Mouse (Mus musculus) stomach, postnatal 0 days (tissue): ENCODE results near the gene Tex14. TPM values are rescaled to one million over a fixed set of nuclear protein-coding genes. Genes with fewer than 3 reads are reported as not detected.

Experiments used
- ATAC-seq: fragments of 200-750 bp; cut with Nextera tagmentation; 2 replicates; pipeline ENCODE4 v1.8.0; 2017; ENCODE audit not compliant: low FRiP score, low TSS enrichment
- DNase-seq: peaks from one replicate; pipeline ENCODE4 v3.0.0-alpha.2; 2016; ENCODE audit warnings: low spot score
- H3K27ac ChIP-seq: fragments of 300-500 bp; sonication (generic); replicated peaks from 2 replicates; pipeline ENCODE4 v1.5.1; 2014; ENCODE audit warnings: mild to moderate bottlenecking, control low read depth
- H3K27me3 ChIP-seq: fragments of 300-500 bp; sonication (generic); 2 replicates; pipeline ENCODE4 v1.6.1; 2014; ENCODE audit warnings: low read length; ENCODE audit not compliant: control insufficient read depth, insufficient read depth
- H3K36me3 ChIP-seq: fragments of 300-500 bp; sonication (generic); 2 replicates; pipeline ENCODE4 v1.6.1; 2014; ENCODE audit warnings: low read length, mixed read lengths; ENCODE audit not compliant: control insufficient read depth, insufficient read depth
- H3K4me1 ChIP-seq: fragments of 300-500 bp; sonication (generic); replicated peaks from 2 replicates; pipeline ENCODE4 v1.6.1; 2014; ENCODE audit warnings: antibody characterized with exemption; ENCODE audit not compliant: control insufficient read depth, insufficient read depth
- H3K4me2 ChIP-seq: fragments of 300-500 bp; sonication (generic); replicated peaks from 2 replicates; pipeline ENCODE4 v1.6.1; 2014; ENCODE audit warnings: low read depth, mild to moderate bottlenecking, control low read depth, moderate library complexity
- H3K4me3 ChIP-seq: fragments of 300-500 bp; sonication (generic); 2 replicates; pipeline ENCODE4 v1.5.1; 2014; ENCODE audit warnings: low read depth, low read length, control low read depth
- H3K9ac ChIP-seq: fragments of 300-500 bp; sonication (generic); 2 replicates; pipeline ENCODE4 v1.6.1; 2014; ENCODE audit warnings: mild to moderate bottlenecking, low read length, control low read depth, mixed read lengths
- H3K9me3 ChIP-seq: fragments of 300-500 bp; sonication (generic); 2 replicates; pipeline ENCODE4 v1.6.1; 2016; ENCODE audit warnings: low read length; ENCODE audit not compliant: control insufficient read depth
- CTCF ChIP-seq: IDR thresholded peaks from 2 replicates; pipeline ENCODE4 v1.5.1; 2016; ENCODE audit warnings: antibody characterized with exemption, low read depth, mild to moderate bottlenecking, moderate library complexity
- EP300 ChIP-seq: optimal IDR thresholded peaks from 2 replicates; pipeline ENCODE3; 2016; ENCODE audit warnings: antibody characterized with exemption
- WGBS: fragments of 180-500 bp; shearing (Covaris S2); extraction: QIAGEN DNeasy Blood & Tissue Kit; methylation state at CpG from one replicate; pipeline ENCODE4 v1.1.7; 2014; 5-methylcytosine and 5-hydroxymethylcytosine counted together
- polyA plus RNA-seq: library from polyadenylated mRNA; unstranded; fragments of >200 nt; fragmentation: Nextera tagmentation; extraction: Ambion mirVana; gene quantifications from 2 replicates; pipeline ENCODE4 v1.2.1, GENCODE M21; 2015

Tex14 gene
- polyA plus RNA-seq, 1 experiment from 2014 or later: 0.98 TPM

GRCm38 (mm10) chr11:87483796-87484326, 79.0 kb downstream of the Tex14 start:
- Histone ChIP-seq H3K4me3 (no peak overlapping the region), H3K9me3 (no peaks in the 10 kb centered on the region), H3K4me1 (no peaks in the 10 kb centered on the region), H3K9ac (no peak overlapping the region), H3K27ac (no peak overlapping the region), H3K36me3 (no peaks in the 10 kb centered on the region), H3K27me3 (no peaks in the 10 kb centered on the region), H3K4me2 (no peak overlapping the region)
- DNase-seq (no peak), ATAC-seq (no peak)
- 82% methylated on average over 3 of the region's 3 CpGs for WGBS
- TF ChIP-seq EP300 (no peak), CTCF (peak; percentile 38)

- Histone ChIP-seq H3K4me2 (no peak overlapping the region), H3K36me3 (no peaks in the 10 kb centered on the region), H3K4me3 (no peak overlapping the region), H3K4me1 (no peaks in the 10 kb centered on the region), H3K9ac (no peak overlapping the region), H3K27ac (no peak overlapping the region), H3K27me3 (no peaks in the 10 kb centered on the region), H3K9me3 (no peaks in the 10 kb centered on the region)
- ATAC-seq: no peak
- DNase-seq: no peak
- 82% methylated on average over 3 of the region's 3 CpGs for WGBS
- TF ChIP-seq EP300 (no peak), CTCF (no peak)
Observed at GRCm38 (mm10) chr11:87488948-87489347, 84.1 kb downstream of the Tex14 start.

DNA sequence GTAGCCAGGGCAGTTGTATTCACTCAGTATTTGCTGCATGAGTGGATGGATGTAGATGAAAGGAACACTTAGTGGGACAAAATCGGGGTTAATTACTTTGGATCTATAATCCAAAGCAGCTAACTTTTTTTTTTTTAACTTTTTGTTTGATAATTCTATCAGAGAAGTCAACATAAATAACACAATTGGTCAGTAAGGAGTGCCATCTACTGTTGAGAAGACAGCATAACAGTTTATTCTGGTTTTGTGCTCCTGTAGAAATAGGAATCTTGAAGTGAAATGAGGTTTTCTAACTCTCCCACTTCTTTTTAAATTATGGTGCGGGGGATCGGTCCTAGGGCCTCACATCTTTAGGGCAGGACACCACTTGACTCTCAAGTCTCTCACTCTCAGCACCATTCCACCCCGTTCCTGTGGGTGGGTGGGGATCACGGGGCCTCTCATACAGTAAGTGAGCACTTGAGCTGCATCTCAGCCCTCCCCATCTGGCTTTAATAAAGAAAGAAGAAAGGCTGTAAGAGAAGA, 99.9 kb downstream of the Tex14 start:
- TF ChIP-seq EP300: no peak
- peak; percentile 80 for TF ChIP-seq CTCF
- Histone ChIP-seq H3K27me3 (no peaks in the 10 kb centered on the region), H3K4me2 (no peak overlapping the region), H3K9ac (no peak overlapping the region), H3K27ac (no peak overlapping the region), H3K4me3 (no peak overlapping the region), H3K4me1 (no peaks in the 10 kb centered on the region), H3K9me3 (no peaks in the 10 kb centered on the region), H3K36me3 (no peaks in the 10 kb centered on the region)
- DNase-seq (no peak), ATAC-seq (no peak)
- 61% methylated on average over 5 of the region's 5 CpGs for WGBS

DNA sequence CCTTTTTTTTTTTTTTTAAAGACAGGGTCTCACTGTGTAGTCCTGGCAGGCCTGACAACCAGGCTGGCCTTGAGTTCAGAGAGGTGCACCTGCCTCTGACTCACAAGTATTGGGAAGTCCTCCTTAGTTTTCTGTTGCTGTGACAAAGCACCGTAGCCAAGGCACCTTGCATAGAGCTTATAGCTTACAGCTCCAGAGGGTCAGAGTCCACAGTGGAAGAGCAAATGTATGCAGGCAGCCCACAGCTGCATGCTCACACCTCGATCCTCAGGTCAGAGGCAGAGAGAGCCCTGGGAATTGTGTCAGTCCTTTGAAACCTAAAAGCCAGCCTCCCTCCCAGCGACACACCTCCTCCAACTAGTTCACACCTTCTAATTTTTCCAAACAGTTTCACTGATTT, 101.6 kb downstream of the Tex14 start:
- TF ChIP-seq EP300: no peak
- TF ChIP-seq CTCF: no peak
- Histone ChIP-seq H3K9me3 (no peaks in the 10 kb centered on the region), H3K27me3 (no peaks in the 10 kb centered on the region), H3K4me3 (no peak overlapping the region), H3K9ac (no peak overlapping the region), H3K4me1 (no peaks in the 10 kb centered on the region), H3K27ac (no peak overlapping the region), H3K36me3 (no peaks in the 10 kb centered on the region), H3K4me2 (no peak overlapping the region)
- WGBS: 45% methylated on average over 3 of the region's 3 CpGs
- ATAC-seq: 0 out of 2 replicates have a peak, but pooled peaks have one; percentile 49
- peak; percentile 25 for DNase-seq

DNA sequence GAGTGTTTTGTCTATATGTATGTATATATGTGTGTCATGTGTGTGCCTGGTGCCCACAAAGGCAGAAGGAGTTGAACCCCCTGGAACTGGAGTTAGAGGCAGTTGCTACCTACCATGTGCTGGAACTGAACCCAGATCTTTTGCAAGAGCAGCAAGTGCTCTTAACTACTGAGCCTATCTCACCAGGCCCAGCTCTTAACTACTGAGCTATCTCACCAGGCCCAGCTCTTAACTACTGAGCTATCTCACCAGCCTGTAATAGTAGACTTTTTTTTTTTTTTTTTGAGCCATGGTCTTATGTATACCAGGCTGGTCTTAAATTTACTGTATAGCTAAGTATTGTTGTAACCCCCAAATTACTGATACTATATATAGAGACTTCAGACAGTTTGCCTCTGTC, 102.2 kb downstream of the Tex14 start:
- TF ChIP-seq EP300 (no peak), CTCF (no peak)
- ATAC-seq: no peak
- H3K27ac ChIP-seq: no peak overlapping the region

DNA sequence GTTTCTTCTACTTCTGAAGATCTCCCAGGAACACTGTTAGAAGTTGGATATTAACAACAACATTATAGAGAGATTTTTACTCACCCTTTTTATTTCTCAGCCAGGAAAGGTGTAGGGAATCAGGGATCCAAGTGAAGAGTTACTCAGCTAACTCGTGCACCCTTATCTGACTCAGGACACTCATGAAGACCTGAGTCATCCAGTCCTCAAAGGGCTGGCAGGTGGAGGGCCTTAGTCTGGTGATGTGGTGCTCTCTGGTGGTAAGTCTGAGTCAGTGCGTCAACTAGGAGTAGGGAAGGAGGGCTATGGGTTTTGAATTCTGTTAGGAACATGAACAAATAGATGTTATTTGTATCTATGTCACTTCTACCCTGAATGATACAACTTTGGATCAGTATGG, 114.4 kb downstream of the Tex14 start:
- ATAC-seq: peak; percentile 83
- WGBS: 6% methylated on average over 2 of the region's 2 CpGs
- DNase-seq: peak; percentile 49

More for the DNA sequence above, 102.2 kb downstream of the Tex14 start:
- no peak for DNase-seq
- no peak overlapping the region for H3K4me3 ChIP-seq
- no peaks in the 10 kb centered on the region for H3K9me3 ChIP-seq
- no peak overlapping the region for H3K9ac ChIP-seq
- no peaks in the 10 kb centered on the region for H3K36me3 ChIP-seq
- H3K27me3 ChIP-seq: no peaks in the 10 kb centered on the region
- no peaks in the 10 kb centered on the region for H3K4me1 ChIP-seq
- no peak overlapping the region for H3K4me2 ChIP-seq

More for the DNA sequence above, 114.4 kb downstream of the Tex14 start:
- Histone ChIP-seq H3K4me1 (no peaks in the 10 kb centered on the region), H3K36me3 (no peaks in the 10 kb centered on the region), H3K9me3 (no peaks in the 10 kb centered on the region), H3K27me3 (no peaks in the 10 kb centered on the region), H3K27ac (no peak overlapping the region), H3K9ac (no peak overlapping the region), H3K4me3 (no peak overlapping the region), H3K4me2 (no peak overlapping the region)
- TF ChIP-seq EP300 (no peak), CTCF (peak; percentile 86)
